In genomic region chr2:105671798-105672595, GRCm38 (mm10) we compare ENCODE assay signal across 10 mouse cellular contexts. TPM values are rescaled to one million over a fixed set of nuclear protein-coding genes. Genes with fewer than 3 reads are reported as not detected.
DNase-seq lines count a peak whose midpoint lies in the region; ATAC-seq and TF ChIP-seq lines count a peak whose summit lies in the region.
"Had no signal": no experiment of that assay in that cellular context is flagged by ENCODE, and none has a peak within 500 bp of the region (broad histone marks: within the 10 kb centered on the region; RNA-seq: fewer than 3 reads in every experiment).

No protein-coding gene starts in this region.

- no peak for ATAC-seq in heart, postnatal 0 days (ENCODE audit: insufficient read depth, low read depth)
- ATAC-seq in hindbrain, embryonic 13.5 days (ENCODE audit: low FRiP score): no peak

- no peak overlapping the region for H3K27ac ChIP-seq in heart, postnatal 0 days (ENCODE audit: low read depth)
- peak overlapping the region; percentile 18; the same call in 1 of the 2 replicates for H3K27ac ChIP-seq in hindbrain, embryonic 13.5 days
- H3K27ac ChIP-seq: heart, adult 2 months; limb, embryonic 15.5 days had no signal

- H3K9ac ChIP-seq in heart, postnatal 0 days (replicated peaks; ENCODE audit: low read depth, low read length): no peak overlapping the region
- no peak overlapping the region; the same call in none of the 2 replicates for H3K9ac ChIP-seq in hindbrain, embryonic 13.5 days
- H3K9ac ChIP-seq: limb, embryonic 15.5 days had no signal

- peak overlapping the region; percentile 46 for H3K4me3 ChIP-seq in heart, postnatal 0 days (ENCODE audit: low read depth, low read length)
- H3K4me3 ChIP-seq in hindbrain, embryonic 13.5 days: peak overlapping the region; percentile 24
- H3K4me3 ChIP-seq: heart, adult 2 months; limb, embryonic 15.5 days had no signal

- intact Hi-C loops in left cerebral cortex, postnatal 4 days (cut with DNase I): loop anchor here (10.0 kb wide), 1 partner anchor 233 kb away; the partner anchor contains the start of genes Elp4 and Immp1l

- H3K9me3 ChIP-seq in heart, postnatal 0 days (replicated peaks; ENCODE audit: control insufficient read depth, low read length): no peaks in the 10 kb centered on the region
- no peaks in the 10 kb centered on the region for H3K9me3 ChIP-seq in hindbrain, embryonic 13.5 days
- H3K9me3 ChIP-seq: limb, embryonic 15.5 days had no signal

- DNase-seq in heart, postnatal 0 days (ENCODE audit: low spot score): no peak
- DNase-seq in heart, adult 11 months: no peak
- DNase-seq in cerebellum, adult 9-11 months: peak; percentile 65
- peak; percentile 68 for DNase-seq in neural tube, embryonic 10.5 days (ENCODE audit: extremely low spot score, low spot score)
- DNase-seq in yolk sac, embryonic 10.5 days (ENCODE audit: low spot score): no peak
- no peak for DNase-seq in urinary bladder, postnatal 25 days (ENCODE audit: low spot score)
- DNase-seq in left cerebral cortex, postnatal 4 days: no peak

- 2% methylated on average over 25 of the region's 25 CpGs for WGBS in heart, postnatal 0 days
- WGBS in hindbrain, embryonic 13.5 days: 5% methylated on average over 25 of the region's 25 CpGs

- H3K4me2 ChIP-seq in heart, postnatal 0 days (ENCODE audit: low read depth, low read length): no peak overlapping the region
- peak overlapping the region; percentile 58 for H3K4me2 ChIP-seq in hindbrain, embryonic 13.5 days
- H3K4me2 ChIP-seq: limb, embryonic 15.5 days had no signal

- H3K27me3 ChIP-seq in heart, postnatal 0 days (ENCODE audit: control insufficient read depth, insufficient read depth, low read length): peaks cover 99% of the 10 kb centered on the region
- peaks cover 97% of the 10 kb centered on the region for H3K27me3 ChIP-seq in hindbrain, embryonic 13.5 days

- TF ChIP-seq CTCF in heart, postnatal 0 days (IDR thresholded peaks at IDR 0.05; ENCODE audit: low read depth): no peak

- TF ChIP-seq EP300 in heart, postnatal 0 days (IDR thresholded peaks at IDR 0.05; ENCODE audit: low read depth): no peak

- H3K36me3 ChIP-seq in heart, postnatal 0 days (replicated peaks; ENCODE audit: control insufficient read depth, insufficient read depth, low read length): no peaks in the 10 kb centered on the region
- H3K36me3 ChIP-seq in hindbrain, embryonic 13.5 days: no peaks in the 10 kb centered on the region
- H3K36me3 ChIP-seq: limb, embryonic 15.5 days had no signal

- H3K4me1 ChIP-seq in heart, postnatal 0 days (ENCODE audit: control insufficient read depth, insufficient read depth): peaks cover 20% of the 10 kb centered on the region; the same call in 1 of the 2 replicates
- H3K4me1 ChIP-seq in hindbrain, embryonic 13.5 days (replicated peaks): peaks cover 61% of the 10 kb centered on the region

RNA-seq across cellular contexts. Expression of gene Pax6, which starts 3.3 kb away (rescaled TPM):
- not detected in 2 replicates for total RNA-seq in heart, postnatal 0 days (2014; rRNA removed; ENCODE audit: low replicate concordance)
- polyA plus RNA-seq in heart, postnatal 0 days (2015; fragmentation: Nextera tagmentation; extraction: Ambion mirVana): 0.05 and 0.15 TPM in 2 replicates
- 26.4 and 29.8 TPM in 2 replicates for polyA plus RNA-seq in hindbrain, embryonic 13.5 days (2015; fragmentation: Nextera tagmentation; extraction: Ambion mirVana)
- 10 to 100 TPM; 11.5 to 13.9 TPM for total RNA-seq in left cerebral cortex, postnatal 4 days (2021)
- total RNA-seq: heart, adult 2 months had no signal
- polyA plus RNA-seq: heart, adult 2 months had no signal

Comparison
In these comparisons a context has a peak if more than half of its experiments do, and no peak if none do; other contexts are left out.
1. DNase-seq: peak in cerebellum, adult 9-11 months (single experiment) and neural tube, embryonic 10.5 days (single experiment); none in heart, postnatal 0 days (single experiment), heart, adult 11 months (single experiment), yolk sac, embryonic 10.5 days (single experiment), urinary bladder, postnatal 25 days (single experiment) and left cerebral cortex, postnatal 4 days (single experiment).
2. RNA of gene Pax6, which starts 3.3 kb away (total RNA-seq): 11.5 to 13.9 TPM in left cerebral cortex, postnatal 4 days; not detected in heart, postnatal 0 days; every median in the first group is over 10 times any median in the second.